Mouse (Mus musculus) small intestine, adult 2 months (tissue): ENCODE measurements at regions not wholly inside any gene's neighbourhood (a gene's known extent, or its start where the extent isn't known, plus 50 kb on each side); places are given as distances from the start of the nearest gene placed in this dataset.

Experiments
- CTCF ChIP-seq: fragments of 200-500 bp; IDR thresholded peaks from 2 replicates; pipeline ENCODE4 v1.5.1; 2012; ENCODE audit warnings: low read depth, mild to moderate bottlenecking, control low read depth, inconsistent platforms, low read length, moderate library complexity, mixed read lengths; ENCODE audit not compliant: insufficient replicate concordance, insufficient read length; ENCODE audit errors: extremely low read depth
- POLR2A ChIP-seq: fragments of 200-500 bp; IDR thresholded peaks from 2 replicates; pipeline ENCODE4 v1.6.1; 2012; ENCODE audit warnings: low read depth, mild to moderate bottlenecking, control low read depth, inconsistent platforms, low read length, moderate library complexity

GRCm38 (mm10) chr8:39902251-39902650 is 772.6 kb upstream of the Adam24 start:
- TF ChIP-seq CTCF (no peak), POLR2A (no peak)
